Mouse (Mus musculus) kidney, postnatal 36 days (tissue): ENCODE measurements around the gene Xpr1.

Experiments
- DNase-seq, 2 experiments: peaks; one replicate each; pipeline ENCODE4 v3.0.0; 2021 to 2022; ENCODE audit warnings: mixed read lengths in 2 of 2

Xpr1 gene

GRCm38 (mm10) chr1:155249896-155250295 is 167.3 kb downstream of the Xpr1 start:
- peak; percentile 67 for DNase-seq

- DNase-seq = peak in 1 of 2 experiments; percentile 17
Measured at GRCm38 (mm10) chr1:155248041-155248440, 169.2 kb downstream of the Xpr1 start.

- peak; percentile 77 to 81 for DNase-seq
Measured at GRCm38 (mm10) chr1:155247441-155247840, 169.8 kb downstream of the Xpr1 start.

GRCm38 (mm10) chr1:155245516-155245915 is 171.7 kb downstream of the Xpr1 start:
- DNase-seq = peak; percentile 56 to 65

GRCm38 (mm10) chr1:155244771-155245211 is 172.4 kb downstream of the Xpr1 start:
- peak in 1 of 2 experiments; percentile 62 for DNase-seq

- DNase-seq = peak; percentile 82 to 87
Measured at GRCm38 (mm10) chr1:155243797-155244770, 173.1 kb downstream of the Xpr1 start, which contains the start of gene BC034090. Gene BC034090, minus strand, starts transcription at chr1:155244444.

- peak in 1 of 2 experiments; percentile 61 for DNase-seq
Measured at GRCm38 (mm10) chr1:155242488-155242745, 174.8 kb downstream of the Xpr1 start.

- peak in 1 of 2 experiments; percentile 65 for DNase-seq
Measured at GRCm38 (mm10) chr1:155241701-155242487, 175.3 kb downstream of the Xpr1 start.

- DNase-seq = peak in 1 of 2 experiments; percentile 43
Measured at GRCm38 (mm10) chr1:155239962-155240717, 177.1 kb downstream of the Xpr1 start.

GRCm38 (mm10) chr1:155239169-155239568 is 178.0 kb downstream of the Xpr1 start:
- DNase-seq = peak in 1 of 2 experiments; percentile 11

GRCm38 (mm10) chr1:155238126-155238525 is 179.1 kb downstream of the Xpr1 start:
- DNase-seq = peak; percentile 65 to 84

- peak in 1 of 2 experiments; percentile 35 for DNase-seq
Measured at GRCm38 (mm10) chr1:155237390-155237789, 179.8 kb downstream of the Xpr1 start.

GRCm38 (mm10) chr1:155236306-155237024 is 180.8 kb downstream of the Xpr1 start:
- DNase-seq = peak in 1 of 2 experiments; percentile 26

- no peak for DNase-seq
Measured at GRCm38 (mm10) chr1:155235641-155236040, 181.6 kb downstream of the Xpr1 start.

- DNase-seq = peak; percentile 66 to 79
Measured at GRCm38 (mm10) chr1:155233931-155234607, 183.1 kb downstream of the Xpr1 start.

GRCm38 (mm10) chr1:155233378-155233777 is 183.8 kb downstream of the Xpr1 start:
- no peak for DNase-seq

GRCm38 (mm10) chr1:155232786-155233185 is 184.4 kb downstream of the Xpr1 start:
- DNase-seq = no peak

- peak; percentile 63 to 69 for DNase-seq
Measured at GRCm38 (mm10) chr1:155232385-155232784, 184.8 kb downstream of the Xpr1 start.

GRCm38 (mm10) chr1:155229464-155230411 is 187.5 kb downstream of the Xpr1 start:
- no peak for DNase-seq
